Mouse (Mus musculus): ENCODE measurements at regions not wholly inside any gene's neighbourhood (a gene's known extent, or its start where the extent isn't known, plus 50 kb on each side); places are given as distances from the start of the nearest gene placed in this dataset.

GRCm38 (mm10) chr17:52168076-52168838 is 335.2 kb upstream of the Satb1 start:
- H3K36me3 ChIP-seq (ENCODE audit: control insufficient read depth, insufficient read depth): no peaks in the 10 kb centered on the region
- H3K4me2 ChIP-seq (replicated peaks; ENCODE audit: low read depth): no peak overlapping the region
- H3K27ac ChIP-seq (ENCODE audit: low read depth, low read length): no peak overlapping the region
- WGBS: 75% methylated on average over 10 of the region's 10 CpGs
- H3K27me3 ChIP-seq (replicated peaks; ENCODE audit: control insufficient read depth, insufficient read depth, low read length): no peaks in the 10 kb centered on the region
- H3K9ac ChIP-seq (ENCODE audit: low read depth, low read length): no peak overlapping the region
- no peak for TF ChIP-seq CTCF (IDR thresholded peaks at IDR 0.05; ENCODE audit: low read depth)
- H3K4me1 ChIP-seq (replicated peaks; ENCODE audit: control insufficient read depth, insufficient read depth, low read length): no peaks in the 10 kb centered on the region
- H3K4me3 ChIP-seq (ENCODE audit: low read depth, low read length): no peak overlapping the region
- no peak for ATAC-seq
- H3K9me3 ChIP-seq (ENCODE audit: control insufficient read depth): no peaks in the 10 kb centered on the region

GRCm38 (mm10) chr17:52167658-52168057 is 334.6 kb upstream of the Satb1 start:
- Histone ChIP-seq H3K9me3 (ENCODE audit: control insufficient read depth) (no peaks in the 10 kb centered on the region), H3K9ac (ENCODE audit: low read depth, low read length) (no peak overlapping the region), H3K4me3 (ENCODE audit: low read depth, low read length) (no peak overlapping the region), H3K27ac (ENCODE audit: low read depth, low read length) (no peak overlapping the region), H3K4me1 (replicated peaks; ENCODE audit: control insufficient read depth, insufficient read depth, low read length) (no peaks in the 10 kb centered on the region), H3K27me3 (replicated peaks; ENCODE audit: control insufficient read depth, insufficient read depth, low read length) (no peaks in the 10 kb centered on the region), H3K4me2 (replicated peaks; ENCODE audit: low read depth) (no peak overlapping the region), H3K36me3 (ENCODE audit: control insufficient read depth, insufficient read depth) (no peaks in the 10 kb centered on the region)
- WGBS: 80% methylated on average over 4 of the region's 4 CpGs
- no peak for ATAC-seq
- TF ChIP-seq CTCF (IDR thresholded peaks at IDR 0.05; ENCODE audit: low read depth): no peak

GRCm38 (mm10) chr17:52165891-52166485 is 332.9 kb upstream of the Satb1 start:
- no peaks in the 10 kb centered on the region for H3K27me3 ChIP-seq (replicated peaks; ENCODE audit: control insufficient read depth, insufficient read depth, low read length)
- no peak overlapping the region for H3K4me2 ChIP-seq (replicated peaks; ENCODE audit: low read depth)
- TF ChIP-seq CTCF (IDR thresholded peaks at IDR 0.05; ENCODE audit: low read depth): no peak
- no peak overlapping the region for H3K9ac ChIP-seq (ENCODE audit: low read depth, low read length)
- H3K27ac ChIP-seq (ENCODE audit: low read depth, low read length): no peak overlapping the region
- ATAC-seq: no peak
- WGBS: 77% methylated on average over 5 of the region's 5 CpGs
- no peaks in the 10 kb centered on the region for H3K4me1 ChIP-seq (replicated peaks; ENCODE audit: control insufficient read depth, insufficient read depth, low read length)
- no peaks in the 10 kb centered on the region for H3K9me3 ChIP-seq (ENCODE audit: control insufficient read depth)
- no peak overlapping the region for H3K4me3 ChIP-seq (ENCODE audit: low read depth, low read length)
- no peaks in the 10 kb centered on the region for H3K36me3 ChIP-seq (ENCODE audit: control insufficient read depth, insufficient read depth)

- WGBS: 79% methylated on average over 10 of the region's 10 CpGs
- no peak for ATAC-seq
- TF ChIP-seq CTCF (IDR thresholded peaks at IDR 0.05; ENCODE audit: low read depth): no peak
- no peaks in the 10 kb centered on the region for H3K27me3 ChIP-seq (replicated peaks; ENCODE audit: control insufficient read depth, insufficient read depth, low read length)
- no peaks in the 10 kb centered on the region for H3K36me3 ChIP-seq (ENCODE audit: control insufficient read depth, insufficient read depth)
- no peak overlapping the region for H3K27ac ChIP-seq (ENCODE audit: low read depth, low read length)
- H3K4me1 ChIP-seq (replicated peaks; ENCODE audit: control insufficient read depth, insufficient read depth, low read length): no peaks in the 10 kb centered on the region
- H3K4me2 ChIP-seq (replicated peaks; ENCODE audit: low read depth): no peak overlapping the region
- no peak overlapping the region for H3K9ac ChIP-seq (ENCODE audit: low read depth, low read length)
- no peak overlapping the region for H3K4me3 ChIP-seq (ENCODE audit: low read depth, low read length)
- H3K9me3 ChIP-seq (ENCODE audit: control insufficient read depth): no peaks in the 10 kb centered on the region
These were observed 329.7 kb upstream of the Satb1 start for GRCm38 (mm10) chr17:52162559-52163397.

- no peak overlapping the region for H3K4me2 ChIP-seq (replicated peaks; ENCODE audit: low read depth)
- H3K9me3 ChIP-seq (ENCODE audit: control insufficient read depth): no peaks in the 10 kb centered on the region
- no peak for ATAC-seq
- no peak overlapping the region for H3K9ac ChIP-seq (ENCODE audit: low read depth, low read length)
- H3K36me3 ChIP-seq (ENCODE audit: control insufficient read depth, insufficient read depth): no peaks in the 10 kb centered on the region
- 92% methylated on average over 5 of the region's 5 CpGs for WGBS
- no peak overlapping the region for H3K4me3 ChIP-seq (ENCODE audit: low read depth, low read length)
- H3K4me1 ChIP-seq (replicated peaks; ENCODE audit: control insufficient read depth, insufficient read depth, low read length): no peaks in the 10 kb centered on the region
- TF ChIP-seq CTCF (IDR thresholded peaks at IDR 0.05; ENCODE audit: low read depth): no peak
- H3K27ac ChIP-seq (ENCODE audit: low read depth, low read length): no peak overlapping the region
- H3K27me3 ChIP-seq (replicated peaks; ENCODE audit: control insufficient read depth, insufficient read depth, low read length): no peaks in the 10 kb centered on the region
These were observed 317.4 kb upstream of the Satb1 start for GRCm38 (mm10) chr17:52150496-52150895.

GRCm38 (mm10) chr17:52149834-52150233 is 316.7 kb upstream of the Satb1 start:
- H3K36me3 ChIP-seq (ENCODE audit: control insufficient read depth, insufficient read depth): no peaks in the 10 kb centered on the region
- H3K27me3 ChIP-seq (replicated peaks; ENCODE audit: control insufficient read depth, insufficient read depth, low read length): no peaks in the 10 kb centered on the region
- TF ChIP-seq CTCF (IDR thresholded peaks at IDR 0.05; ENCODE audit: low read depth): no peak
- no peak overlapping the region for H3K9ac ChIP-seq (ENCODE audit: low read depth, low read length)
- no peaks in the 10 kb centered on the region for H3K4me1 ChIP-seq (replicated peaks; ENCODE audit: control insufficient read depth, insufficient read depth, low read length)
- H3K4me2 ChIP-seq (replicated peaks; ENCODE audit: low read depth): no peak overlapping the region
- H3K4me3 ChIP-seq (ENCODE audit: low read depth, low read length): no peak overlapping the region
- no peak for ATAC-seq
- H3K27ac ChIP-seq (ENCODE audit: low read depth, low read length): no peak overlapping the region
- no peaks in the 10 kb centered on the region for H3K9me3 ChIP-seq (ENCODE audit: control insufficient read depth)
- WGBS: 67% methylated on average over 6 of the region's 6 CpGs

All from intestine, postnatal 0 days (tissue).